Mouse (Mus musculus): ENCODE results near the gene Vmn1r234. TPM values are rescaled to one million over a fixed set of nuclear protein-coding genes. Genes with fewer than 3 reads are reported as not detected.
"Not testable (repeated sequence)": the region's sequence is repeated elsewhere in the genome, so short reads cannot be mapped to it uniquely, and the experiment has no call there.

The Vmn1r234 gene
- not detected for total RNA-seq (2021)

- DNase-seq (ENCODE audit: low spot score in 2 of 2) = no peak
- intact Hi-C loops (cut with DNase I) = no loop called here
These were observed at the start of gene Vmn1r234 for GRCm38 (mm10) chr17:21225787-21226186. Gene Vmn1r234 (plus strand): TSS chr17:21226087.

- intact Hi-C loops (cut with DNase I) = not testable (repeated sequence)
These were observed 14.8 kb upstream of the Vmn1r234 start for GRCm38 (mm10) chr17:21211081-21211480.

GRCm38 (mm10) chr17:21231654-21232053 is 5.8 kb downstream of the Vmn1r234 start:
- peak; percentile 21 to 49 for DNase-seq (ENCODE audit: low spot score in 2 of 2)
- intact Hi-C loops (cut with DNase I) = loop anchor here (10.0 kb wide), 2 partner anchors 193 to 303 kb away; partner anchors contain the start of genes Zfp52 and Zfp54

More at GRCm38 (mm10) chr17:21211081-21211480, 14.8 kb upstream of the Vmn1r234 start:
- not testable (repeated sequence) for DNase-seq (ENCODE audit: low spot score in 2 of 2)

- DNase-seq (ENCODE audit: low spot score in 2 of 2) = no peak
- intact Hi-C loops (cut with DNase I) = no loop called here
These were observed 30.2 kb downstream of the Vmn1r234 start, which contains the start of gene Vmn1r235 for GRCm38 (mm10) chr17:21256111-21256510. Gene Vmn1r235 (plus strand): TSS chr17:21256411.

- intact Hi-C loops (cut with DNase I) = loop anchor here (2.0 to 5.0 kb wide), 2 partner anchors 151 to 245 kb away; partner anchors contain the start of gene Zfp54
- peak; percentile 3 to 21 for DNase-seq (ENCODE audit: low spot score in 2 of 2)
These were observed 46.2 kb downstream of the Vmn1r234 start for GRCm38 (mm10) chr17:21272103-21272502.

- intact Hi-C loops (cut with DNase I) = no loop called here
- no peak for DNase-seq (ENCODE audit: low spot score in 2 of 2)
These were observed 56.8 kb downstream of the Vmn1r234 start, which contains the start of gene Vmn1r236 for GRCm38 (mm10) chr17:21282642-21283041. Gene Vmn1r236 (plus strand): TSS chr17:21282942.

- no peak for DNase-seq (ENCODE audit: low spot score in 2 of 2)
- intact Hi-C loops (cut with DNase I) = no loop called here
These were observed 58.5 kb downstream of the Vmn1r234 start for GRCm38 (mm10) chr17:21284395-21284794.

Small RNA genes within 50 kb of the gene (microRNA-seq; reads per million reads assigned to microRNA genes)
- not detected for gene Gm26384

Other genes with a start within 250 kb of the Vmn1r234 start
- not detected for gene Vmn1r233, start 229.6 kb upstream of the Vmn1r234 start, total RNA-seq (2021)
- gene Zfp160, start 217.2 kb upstream of the Vmn1r234 start, total RNA-seq (2021) = 10 to 100 TPM; 15.7 to 22.4 TPM
- not detected for gene Vmn1r235, start 30.3 kb downstream of the Vmn1r234 start, total RNA-seq (2021)
- not detected for gene Vmn1r236, start 56.9 kb downstream of the Vmn1r234 start, total RNA-seq (2021)
- not detected for gene Vmn1r237, start 85.8 kb downstream of the Vmn1r234 start, total RNA-seq (2021)
- gene Zfp677, start 157.7 kb downstream of the Vmn1r234 start, total RNA-seq (2021) = 1 to 10 TPM in 1 of 2 experiments, under 1 TPM in 1; 0.88 to 1.4 TPM
- gene Zfp54, start 197.1 kb downstream of the Vmn1r234 start, total RNA-seq (2021) = under 1 TPM; 0.62 to 0.79 TPM
- 1 to 10 TPM; 3.4 to 5.3 TPM for gene Zfp51, start 224.3 kb downstream of the Vmn1r234 start, total RNA-seq (2021)

All from left cerebral cortex, postnatal 36 days (tissue).